Mouse (Mus musculus): ENCODE measurements around the gene Ctrb1. TPM values are rescaled to one million over a fixed set of nuclear protein-coding genes. Genes with fewer than 3 reads are reported as not detected.

Gene Ctrb1
- total and polyA plus RNA-seq, 2 experiments = 1.9 to 134 TPM

DNA sequence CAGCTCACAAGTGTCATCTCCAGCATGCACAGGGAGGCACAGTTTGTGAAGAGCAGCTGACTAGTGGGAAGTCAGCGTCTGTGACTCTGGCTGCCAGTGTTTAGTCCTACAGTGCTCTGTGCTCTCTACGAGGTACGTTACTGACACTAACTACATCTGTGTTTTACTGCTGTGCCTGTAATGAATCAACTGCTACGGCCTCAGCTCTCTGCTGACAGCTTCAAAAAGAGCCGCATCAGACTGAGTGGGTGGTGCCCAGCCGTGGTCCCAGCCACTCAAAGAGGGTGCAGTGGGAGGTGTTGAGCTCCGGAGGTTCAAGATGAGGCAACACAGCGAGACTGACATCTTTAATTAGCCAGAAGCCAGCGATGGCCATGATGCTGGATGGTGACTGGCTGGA lies 21.3 kb upstream of the Ctrb1 start:
- TF ChIP-seq POLR2A (IDR thresholded peaks at IDR 0.05; ENCODE audit: extremely low read depth, insufficient read depth, low read length) (no peak), CTCF (IDR thresholded peaks at IDR 0.05; ENCODE audit: low read depth, low read length) (no peak)
- 78% methylated on average over 9 of the region's 9 CpGs for WGBS

DNA sequence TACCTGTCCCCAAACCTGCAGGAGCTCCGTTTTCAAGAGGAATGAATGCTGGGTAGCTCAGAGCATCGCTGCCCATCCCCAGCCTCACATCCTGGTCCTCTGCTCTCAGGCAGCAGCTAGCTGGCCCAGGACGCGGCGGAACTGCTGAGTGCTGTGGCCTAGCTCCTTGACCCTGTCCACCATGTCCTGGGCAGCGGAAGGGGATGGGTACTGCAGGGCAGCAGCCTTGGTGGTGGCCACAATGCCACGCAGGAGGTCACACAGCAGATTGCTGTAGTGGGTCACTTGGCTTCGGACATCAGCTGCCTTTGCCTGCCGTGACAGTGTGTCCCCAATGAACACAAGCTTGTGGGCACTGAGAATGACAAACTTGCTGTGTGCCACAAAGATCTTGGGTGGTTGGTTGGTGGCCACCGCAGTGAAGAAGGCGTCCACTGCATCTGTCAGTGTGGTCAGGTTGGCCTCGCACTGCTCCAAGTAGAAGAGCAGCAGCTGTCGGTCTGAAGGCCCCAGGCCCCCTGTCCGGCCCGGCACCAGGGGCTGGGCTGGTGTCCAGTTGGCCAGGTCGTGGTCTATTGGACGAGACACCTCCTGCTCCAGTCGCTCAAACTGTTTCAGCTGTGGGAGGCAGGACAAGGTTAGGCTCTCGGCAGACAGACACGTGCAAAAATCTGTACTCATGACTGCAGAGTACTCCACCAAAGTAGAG lies 20.1 kb upstream of the Ctrb1 start:
- WGBS = 75% methylated on average over 20 of the region's 20 CpGs
- no peak overlapping the region for H3K4me3 ChIP-seq (ENCODE audit: insufficient read depth, low read depth, low read length)
- H3K27ac ChIP-seq (replicated peaks; ENCODE audit: insufficient read depth, low read depth, low read length) = peak overlapping the region; percentile 98; the same call in 1 of the 2 replicates
- TF ChIP-seq CTCF (IDR thresholded peaks at IDR 0.05; ENCODE audit: low read depth, low read length) = no peak
- TF ChIP-seq POLR2A (IDR thresholded peaks at IDR 0.05; ENCODE audit: extremely low read depth, insufficient read depth, low read length) = no peak
- H3K79me2 ChIP-seq (ENCODE audit: control insufficient read depth, insufficient read depth, low read length) = 0 out of 2 replicates have a peak, but pooled peaks cover 6% of the 10 kb centered on the region
- peaks cover 20% of the 10 kb centered on the region for H3K4me1 ChIP-seq (ENCODE audit: control insufficient read depth, insufficient read depth, low read length)
- DNase-seq (ENCODE audit: extremely low read depth, low read depth, low spot score) = no peak
- H3K36me3 ChIP-seq (ENCODE audit: control insufficient read depth, insufficient read depth, low read length) = peaks cover 27% of the 10 kb centered on the region; the same call in 1 of the 2 replicates
- no peaks in the 10 kb centered on the region for H3K27me3 ChIP-seq (ENCODE audit: control insufficient read depth, insufficient read depth, low read length)
- no peak overlapping the region for H3K9ac ChIP-seq (ENCODE audit: low read depth, low read length)

More for the DNA sequence above, 21.3 kb upstream of the Ctrb1 start:
- no peak for DNase-seq (ENCODE audit: extremely low read depth, low read depth, low spot score)
- H3K27ac ChIP-seq (replicated peaks; ENCODE audit: insufficient read depth, low read depth, low read length) = no peak overlapping the region
- H3K27me3 ChIP-seq (ENCODE audit: control insufficient read depth, insufficient read depth, low read length) = no peaks in the 10 kb centered on the region
- no peak overlapping the region for H3K9ac ChIP-seq (ENCODE audit: low read depth, low read length)
- peaks cover 27% of the 10 kb centered on the region; the same call in 1 of the 2 replicates for H3K36me3 ChIP-seq (ENCODE audit: control insufficient read depth, insufficient read depth, low read length)
- peaks cover 20% of the 10 kb centered on the region for H3K4me1 ChIP-seq (ENCODE audit: control insufficient read depth, insufficient read depth, low read length)
- no peak overlapping the region for H3K4me3 ChIP-seq (ENCODE audit: insufficient read depth, low read depth, low read length)
- H3K79me2 ChIP-seq (ENCODE audit: control insufficient read depth, insufficient read depth, low read length) = peaks cover 17% of the 10 kb centered on the region

DNA sequence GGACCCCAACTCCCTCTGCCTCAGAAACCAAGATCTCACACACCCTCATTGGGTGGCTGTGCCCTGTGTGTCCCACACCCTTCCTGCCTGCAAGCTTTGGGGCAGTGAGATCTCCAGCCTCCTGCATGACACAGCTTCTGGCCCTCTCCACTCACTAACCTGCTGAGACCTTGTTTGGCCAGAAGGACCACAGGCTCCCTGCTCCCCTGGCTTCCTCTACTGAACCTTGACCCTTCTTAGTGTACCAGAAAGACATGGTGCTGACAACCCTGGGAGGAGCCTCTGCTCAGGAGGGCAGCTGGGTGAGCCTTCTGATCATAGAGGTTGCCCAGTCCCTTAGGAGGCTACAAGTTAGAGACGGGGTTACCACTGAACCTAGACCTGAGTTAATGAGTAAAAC lies 18.4 kb upstream of the Ctrb1 start:
- 6% methylated on average over 1 of the region's 1 CpGs for WGBS
- peaks cover 18% of the 10 kb centered on the region; the same call in 1 of the 2 replicates for H3K36me3 ChIP-seq (ENCODE audit: control insufficient read depth, insufficient read depth, low read length)
- peaks cover 20% of the 10 kb centered on the region for H3K4me1 ChIP-seq (ENCODE audit: control insufficient read depth, insufficient read depth, low read length)
- peak; percentile 93 for DNase-seq (ENCODE audit: extremely low read depth, low read depth, low spot score)
- H3K4me3 ChIP-seq (ENCODE audit: insufficient read depth, low read depth, low read length) = no peak overlapping the region
- H3K27ac ChIP-seq (replicated peaks; ENCODE audit: insufficient read depth, low read depth, low read length) = peak overlapping the region; percentile 98
- TF ChIP-seq CTCF (IDR thresholded peaks at IDR 0.05; ENCODE audit: low read depth, low read length) = no peak
- no peak for TF ChIP-seq POLR2A (IDR thresholded peaks at IDR 0.05; ENCODE audit: extremely low read depth, insufficient read depth, low read length)
- peak overlapping the region; percentile 36 for H3K9ac ChIP-seq (ENCODE audit: low read depth, low read length)
- 0 out of 2 replicates have a peak, but pooled peaks cover 3% of the 10 kb centered on the region for H3K79me2 ChIP-seq (ENCODE audit: control insufficient read depth, insufficient read depth, low read length)
- no peaks in the 10 kb centered on the region for H3K27me3 ChIP-seq (ENCODE audit: control insufficient read depth, insufficient read depth, low read length)

DNA sequence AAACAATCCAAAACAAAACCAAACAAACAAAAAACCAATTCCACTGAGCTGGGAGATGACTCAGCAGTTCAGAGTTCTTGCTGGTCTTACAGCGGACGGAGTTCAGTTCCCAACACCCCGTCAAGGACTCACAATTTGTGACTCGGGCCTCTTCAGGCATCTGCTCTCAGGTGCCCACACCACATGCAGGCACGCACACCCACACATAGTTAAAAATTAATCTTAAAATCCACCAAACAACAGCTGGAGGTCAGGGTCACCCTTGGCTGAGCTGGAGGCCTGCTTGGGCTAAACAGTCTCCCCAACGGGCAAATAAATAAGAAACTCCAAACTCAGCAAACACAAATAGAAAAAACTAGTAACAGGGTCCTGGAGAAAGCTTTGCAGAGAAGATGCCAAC lies 17.5 kb upstream of the Ctrb1 start:
- TF ChIP-seq POLR2A (IDR thresholded peaks at IDR 0.05; ENCODE audit: extremely low read depth, insufficient read depth, low read length) = no peak
- no peak for TF ChIP-seq CTCF (IDR thresholded peaks at IDR 0.05; ENCODE audit: low read depth, low read length)
- DNase-seq (ENCODE audit: extremely low read depth, low read depth, low spot score) = peak; percentile 98
- H3K9ac ChIP-seq (ENCODE audit: low read depth, low read length) = peak overlapping the region; percentile 36; the same call in 1 of the 2 replicates

DNA sequence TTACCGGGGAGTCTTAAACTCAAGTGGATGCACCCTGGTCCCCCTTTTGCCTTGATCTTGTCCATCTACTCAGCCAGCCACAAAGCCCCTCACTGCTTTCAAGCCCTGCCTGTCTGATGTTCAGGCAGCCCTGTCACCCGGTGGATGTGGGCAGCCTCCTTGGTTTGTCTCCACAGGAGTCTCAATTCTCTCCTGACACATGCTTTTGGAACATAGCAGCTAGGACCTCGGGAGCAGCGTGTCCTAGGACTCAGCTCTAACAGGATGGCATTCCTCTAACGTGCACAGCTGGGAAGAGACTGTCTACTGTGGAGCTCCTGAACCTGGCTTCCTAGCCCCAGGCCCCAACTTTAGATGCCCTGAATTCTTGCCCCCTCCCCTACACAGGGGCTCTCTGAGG lies 14.9 kb upstream of the Ctrb1 start:
- TF ChIP-seq POLR2A (IDR thresholded peaks at IDR 0.05; ENCODE audit: extremely low read depth, insufficient read depth, low read length) (no peak), CTCF (IDR thresholded peaks at IDR 0.05; ENCODE audit: low read depth, low read length) (no peak)
- Histone ChIP-seq H3K27me3 (ENCODE audit: control insufficient read depth, insufficient read depth, low read length) (no peaks in the 10 kb centered on the region), H3K27ac (replicated peaks; ENCODE audit: insufficient read depth, low read depth, low read length) (no peak overlapping the region), H3K36me3 (ENCODE audit: control insufficient read depth, insufficient read depth, low read length) (peaks cover 3% of the 10 kb centered on the region; the same call in 1 of the 2 replicates), H3K4me3 (ENCODE audit: insufficient read depth, low read depth, low read length) (no peak overlapping the region), H3K9ac (ENCODE audit: low read depth, low read length) (no peak overlapping the region), H3K79me2 (ENCODE audit: control insufficient read depth, insufficient read depth, low read length) (no peaks in the 10 kb centered on the region), H3K4me1 (ENCODE audit: control insufficient read depth, insufficient read depth, low read length) (peaks cover 19% of the 10 kb centered on the region)
- DNase-seq (ENCODE audit: extremely low read depth, low read depth, low spot score) = no peak
- 67% methylated on average over 5 of the region's 5 CpGs for WGBS

More for the DNA sequence above, 17.5 kb upstream of the Ctrb1 start:
- Histone ChIP-seq H3K4me1 (ENCODE audit: control insufficient read depth, insufficient read depth, low read length) (peaks cover 20% of the 10 kb centered on the region), H3K79me2 (ENCODE audit: control insufficient read depth, insufficient read depth, low read length) (0 out of 2 replicates have a peak, but pooled peaks cover 3% of the 10 kb centered on the region), H3K27me3 (ENCODE audit: control insufficient read depth, insufficient read depth, low read length) (no peaks in the 10 kb centered on the region), H3K4me3 (ENCODE audit: insufficient read depth, low read depth, low read length) (no peak overlapping the region), H3K27ac (replicated peaks; ENCODE audit: insufficient read depth, low read depth, low read length) (peak overlapping the region; percentile 98), H3K36me3 (ENCODE audit: control insufficient read depth, insufficient read depth, low read length) (peaks cover 17% of the 10 kb centered on the region; the same call in 1 of the 2 replicates)
- 12% methylated on average over 6 of the region's 6 CpGs for WGBS

DNA sequence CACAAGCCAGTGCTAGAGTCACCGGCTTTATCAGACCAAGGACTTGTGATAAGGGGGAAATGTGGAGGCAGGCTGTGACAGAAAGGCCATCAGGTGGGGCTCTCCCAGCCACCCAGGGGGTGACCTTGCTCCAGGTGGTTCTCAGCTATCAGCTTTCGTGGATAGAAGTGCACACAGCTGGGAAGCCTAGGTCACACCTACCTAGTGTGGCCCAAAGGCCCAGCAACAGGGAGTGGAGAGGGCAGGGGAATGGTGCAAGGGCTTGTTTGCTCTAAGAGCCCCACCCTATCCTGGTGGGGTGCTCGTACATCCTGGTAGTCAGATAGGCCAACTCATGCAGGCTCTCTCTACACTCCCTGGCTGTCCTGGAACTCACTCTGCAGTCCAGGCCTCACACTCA lies 14.4 kb upstream of the Ctrb1 start:
- Histone ChIP-seq H3K4me1 (ENCODE audit: control insufficient read depth, insufficient read depth, low read length) (peaks cover 17% of the 10 kb centered on the region), H3K4me3 (ENCODE audit: insufficient read depth, low read depth, low read length) (no peak overlapping the region), H3K27me3 (ENCODE audit: control insufficient read depth, insufficient read depth, low read length) (no peaks in the 10 kb centered on the region), H3K36me3 (ENCODE audit: control insufficient read depth, insufficient read depth, low read length) (no peaks in the 10 kb centered on the region), H3K27ac (replicated peaks; ENCODE audit: insufficient read depth, low read depth, low read length) (no peak overlapping the region), H3K9ac (ENCODE audit: low read depth, low read length) (no peak overlapping the region), H3K79me2 (ENCODE audit: control insufficient read depth, insufficient read depth, low read length) (no peaks in the 10 kb centered on the region)
- WGBS = 23% methylated on average over 3 of the region's 3 CpGs
- no peak for TF ChIP-seq POLR2A (IDR thresholded peaks at IDR 0.05; ENCODE audit: extremely low read depth, insufficient read depth, low read length)
- no peak for TF ChIP-seq CTCF (IDR thresholded peaks at IDR 0.05; ENCODE audit: low read depth, low read length)
- no peak for DNase-seq (ENCODE audit: extremely low read depth, low read depth, low spot score)

All from liver, adult 2 months (tissue).